Mouse (Mus musculus): ENCODE measurements around the gene Fsip1. TPM values are rescaled to one million over a fixed set of nuclear protein-coding genes. Genes with fewer than 3 reads are reported as not detected.
"Not testable (repeated sequence)": the region's sequence is repeated elsewhere in the genome, so short reads cannot be mapped to it uniquely, and the experiment has no call there.

The Fsip1 gene
- polyA plus RNA-seq, 1 experiment: 3.1 TPM

GRCm38 (mm10) chr2:118299981-118300380 is 43.2 kb upstream of the Fsip1 start:
- Histone ChIP-seq H3K9ac (ENCODE audit: low read depth, poor library complexity, severe bottlenecking) (no peak overlapping the region), H3K4me1 (ENCODE audit: control insufficient read depth, insufficient read depth, low read length) (no peaks in the 10 kb centered on the region), H3K36me3 (ENCODE audit: control insufficient read depth, insufficient read depth, low read length, poor library complexity, severe bottlenecking) (no peaks in the 10 kb centered on the region), H3K27ac (ENCODE audit: insufficient read depth, low read length) (no peak overlapping the region), H3K27me3 (ENCODE audit: control insufficient read depth, insufficient read depth, low read length, poor library complexity, severe bottlenecking) (peaks cover 1% of the 10 kb centered on the region; the same call in 1 of the 2 replicates), H3K9me3 (replicated peaks; ENCODE audit: control insufficient read depth, insufficient read depth, low read length, poor library complexity, severe bottlenecking) (no peaks in the 10 kb centered on the region), H3K4me3 (ENCODE audit: low read depth, low read length) (no peak overlapping the region)
- no peak for TF ChIP-seq EP300 (IDR thresholded peaks at IDR 0.05; ENCODE audit: insufficient read depth, low read depth, low read length)
- TF ChIP-seq POLR2A (IDR thresholded peaks at IDR 0.05; ENCODE audit: insufficient read depth, low read length): no peak
- TF ChIP-seq CTCF (IDR thresholded peaks at IDR 0.05; ENCODE audit: low read depth, low read length): no peak

DNA sequence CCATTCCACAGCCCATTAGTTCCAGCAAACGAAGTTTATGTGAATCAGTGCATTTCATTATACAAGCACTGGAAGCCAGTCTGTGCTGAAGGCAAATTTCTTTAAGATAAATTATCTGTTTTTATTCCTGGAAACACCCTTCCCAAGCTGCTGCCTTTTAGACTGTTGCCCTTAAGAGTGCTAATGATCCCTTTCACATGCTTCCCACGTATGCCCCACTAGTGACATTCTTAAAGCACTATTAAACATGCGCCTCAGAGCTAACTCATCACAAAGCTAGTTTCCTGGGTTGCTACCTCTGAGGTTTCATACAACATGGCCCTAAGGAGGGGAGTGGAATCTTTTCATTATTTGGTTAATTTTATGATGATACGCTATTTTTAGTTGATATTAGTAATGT is 41.8 kb upstream of the Fsip1 start:
- Histone ChIP-seq H3K9me3 (replicated peaks; ENCODE audit: control insufficient read depth, insufficient read depth, low read length, poor library complexity, severe bottlenecking) (no peaks in the 10 kb centered on the region), H3K36me3 (ENCODE audit: control insufficient read depth, insufficient read depth, low read length, poor library complexity, severe bottlenecking) (no peaks in the 10 kb centered on the region), H3K27me3 (ENCODE audit: control insufficient read depth, insufficient read depth, low read length, poor library complexity, severe bottlenecking) (peaks cover 1% of the 10 kb centered on the region; the same call in 1 of the 2 replicates), H3K27ac (ENCODE audit: insufficient read depth, low read length) (no peak overlapping the region), H3K9ac (ENCODE audit: low read depth, poor library complexity, severe bottlenecking) (no peak overlapping the region), H3K4me1 (ENCODE audit: control insufficient read depth, insufficient read depth, low read length) (no peaks in the 10 kb centered on the region), H3K4me3 (ENCODE audit: low read depth, low read length) (no peak overlapping the region)
- TF ChIP-seq CTCF (IDR thresholded peaks at IDR 0.05; ENCODE audit: low read depth, low read length) (no peak), EP300 (IDR thresholded peaks at IDR 0.05; ENCODE audit: insufficient read depth, low read depth, low read length) (no peak), POLR2A (IDR thresholded peaks at IDR 0.05; ENCODE audit: insufficient read depth, low read length) (no peak)

- Histone ChIP-seq H3K27me3 (ENCODE audit: control insufficient read depth, insufficient read depth, low read length, poor library complexity, severe bottlenecking) (peaks cover 1% of the 10 kb centered on the region; the same call in 1 of the 2 replicates), H3K36me3 (ENCODE audit: control insufficient read depth, insufficient read depth, low read length, poor library complexity, severe bottlenecking) (no peaks in the 10 kb centered on the region), H3K9me3 (replicated peaks; ENCODE audit: control insufficient read depth, insufficient read depth, low read length, poor library complexity, severe bottlenecking) (no peaks in the 10 kb centered on the region), H3K4me1 (ENCODE audit: control insufficient read depth, insufficient read depth, low read length) (no peaks in the 10 kb centered on the region), H3K9ac (ENCODE audit: low read depth, poor library complexity, severe bottlenecking) (no peak overlapping the region), H3K4me3 (ENCODE audit: low read depth, low read length) (no peak overlapping the region), H3K27ac (ENCODE audit: insufficient read depth, low read length) (no peak overlapping the region)
- TF ChIP-seq EP300 (IDR thresholded peaks at IDR 0.05; ENCODE audit: insufficient read depth, low read depth, low read length) (no peak), POLR2A (IDR thresholded peaks at IDR 0.05; ENCODE audit: insufficient read depth, low read length) (no peak), CTCF (IDR thresholded peaks at IDR 0.05; ENCODE audit: low read depth, low read length) (no peak)
Observed at GRCm38 (mm10) chr2:118297966-118298365, 41.2 kb upstream of the Fsip1 start.

GRCm38 (mm10) chr2:118295505-118295904 is 38.7 kb upstream of the Fsip1 start:
- TF ChIP-seq POLR2A (IDR thresholded peaks at IDR 0.05; ENCODE audit: insufficient read depth, low read length) (no peak), CTCF (IDR thresholded peaks at IDR 0.05; ENCODE audit: low read depth, low read length) (no peak), EP300 (IDR thresholded peaks at IDR 0.05; ENCODE audit: insufficient read depth, low read depth, low read length) (no peak)
- Histone ChIP-seq H3K36me3 (ENCODE audit: control insufficient read depth, insufficient read depth, low read length, poor library complexity, severe bottlenecking) (no peaks in the 10 kb centered on the region), H3K9me3 (replicated peaks; ENCODE audit: control insufficient read depth, insufficient read depth, low read length, poor library complexity, severe bottlenecking) (no peaks in the 10 kb centered on the region), H3K9ac (ENCODE audit: low read depth, poor library complexity, severe bottlenecking) (no peak overlapping the region), H3K4me3 (ENCODE audit: low read depth, low read length) (no peak overlapping the region), H3K27ac (ENCODE audit: insufficient read depth, low read length) (no peak overlapping the region), H3K27me3 (ENCODE audit: control insufficient read depth, insufficient read depth, low read length, poor library complexity, severe bottlenecking) (peaks cover 1% of the 10 kb centered on the region; the same call in 1 of the 2 replicates), H3K4me1 (ENCODE audit: control insufficient read depth, insufficient read depth, low read length) (no peaks in the 10 kb centered on the region)

DNA sequence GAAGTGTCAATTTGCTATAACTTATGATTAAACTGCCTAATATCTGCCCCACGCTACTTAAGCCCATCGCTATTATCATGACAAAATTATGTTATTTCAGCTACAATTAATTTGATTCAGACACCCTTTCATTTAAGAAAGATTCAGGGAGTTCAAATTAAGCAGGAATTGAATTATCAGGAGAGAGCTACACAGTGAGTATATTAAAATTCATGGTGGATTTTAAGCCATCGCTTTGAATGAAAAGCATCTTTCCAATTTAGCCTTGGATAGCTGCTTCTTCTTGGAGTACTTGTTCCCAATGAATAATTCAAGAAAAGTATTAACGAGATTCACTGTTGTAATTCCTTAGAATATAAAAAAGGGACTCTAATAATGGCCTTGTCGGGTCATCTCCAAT is 36.8 kb upstream of the Fsip1 start:
- Histone ChIP-seq H3K36me3 (ENCODE audit: control insufficient read depth, insufficient read depth, low read length, poor library complexity, severe bottlenecking) (no peaks in the 10 kb centered on the region), H3K27me3 (ENCODE audit: control insufficient read depth, insufficient read depth, low read length, poor library complexity, severe bottlenecking) (peaks cover 1% of the 10 kb centered on the region; the same call in 1 of the 2 replicates), H3K9ac (ENCODE audit: low read depth, poor library complexity, severe bottlenecking) (no peak overlapping the region), H3K27ac (ENCODE audit: insufficient read depth, low read length) (no peak overlapping the region), H3K4me3 (ENCODE audit: low read depth, low read length) (no peak overlapping the region), H3K9me3 (replicated peaks; ENCODE audit: control insufficient read depth, insufficient read depth, low read length, poor library complexity, severe bottlenecking) (no peaks in the 10 kb centered on the region), H3K4me1 (ENCODE audit: control insufficient read depth, insufficient read depth, low read length) (no peaks in the 10 kb centered on the region)
- TF ChIP-seq CTCF (IDR thresholded peaks at IDR 0.05; ENCODE audit: low read depth, low read length) (no peak), POLR2A (IDR thresholded peaks at IDR 0.05; ENCODE audit: insufficient read depth, low read length) (no peak), EP300 (IDR thresholded peaks at IDR 0.05; ENCODE audit: insufficient read depth, low read depth, low read length) (no peak)

DNA sequence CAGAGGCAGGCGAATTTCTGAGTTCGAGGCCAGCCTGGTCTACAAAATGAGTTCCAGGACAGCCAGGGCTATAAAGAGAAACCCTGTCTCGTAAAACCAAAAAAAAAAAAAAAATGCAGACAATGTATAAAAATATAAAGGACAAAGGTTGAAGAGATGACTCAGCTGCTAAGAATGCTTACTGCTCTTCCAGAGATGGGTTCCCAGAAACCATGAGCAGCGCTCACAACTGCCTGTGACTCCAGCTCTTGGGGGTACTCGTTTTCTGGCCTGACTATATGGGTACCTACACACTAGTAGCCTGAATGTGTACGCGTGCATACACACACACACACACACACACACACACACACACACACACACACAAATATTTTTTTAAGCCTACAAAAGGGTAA is 32.3 kb upstream of the Fsip1 start:
- H3K9ac ChIP-seq (ENCODE audit: low read depth, poor library complexity, severe bottlenecking); H3K4me3 ChIP-seq (ENCODE audit: low read depth, low read length); H3K36me3 ChIP-seq (ENCODE audit: control insufficient read depth, insufficient read depth, low read length, poor library complexity, severe bottlenecking); H3K4me1 ChIP-seq (ENCODE audit: control insufficient read depth, insufficient read depth, low read length); H3K27me3 ChIP-seq (ENCODE audit: control insufficient read depth, insufficient read depth, low read length, poor library complexity, severe bottlenecking); H3K9me3 ChIP-seq (replicated peaks; ENCODE audit: control insufficient read depth, insufficient read depth, low read length, poor library complexity, severe bottlenecking); H3K27ac ChIP-seq (ENCODE audit: insufficient read depth, low read length): not testable (repeated sequence)
